Mouse (Mus musculus): ENCODE results near the gene Sarnp.

DNA sequence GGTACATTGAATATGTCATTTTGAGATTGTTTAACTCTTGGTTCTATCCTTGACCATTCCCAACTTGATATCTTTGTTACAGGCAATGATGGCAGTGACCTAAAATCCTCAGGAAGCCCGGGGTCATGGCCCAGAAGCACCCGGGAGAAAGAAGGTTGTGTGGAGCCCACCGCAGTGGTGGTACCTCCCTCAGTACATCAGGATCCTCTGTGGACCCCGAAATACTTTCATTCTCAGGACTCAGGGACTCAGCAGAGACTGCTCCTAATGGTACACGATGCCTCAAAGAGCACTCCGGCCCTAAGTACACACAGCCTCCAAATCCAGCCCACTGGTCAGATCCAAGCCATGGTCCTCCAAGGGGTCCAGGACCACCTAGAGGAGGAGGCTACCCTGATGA lies 11.0 kb upstream of the Sarnp start:
- TF ChIP-seq CTCF (IDR thresholded peaks at IDR 0.05; ENCODE audit: low read depth) = no peak
- no peak for TF ChIP-seq EP300 (IDR thresholded peaks at IDR 0.05; ENCODE audit: low read depth)

All from heart, postnatal 0 days (tissue).